Mouse (Mus musculus) liver, embryonic 12.5 days (tissue): ENCODE measurements around the gene Gm13272. TPM values are rescaled to one million over a fixed set of nuclear protein-coding genes. Genes with fewer than 3 reads are reported as not detected.
"Not testable (repeated sequence)": the region's sequence is repeated elsewhere in the genome, so short reads cannot be mapped to it uniquely, and the experiment has no call there.

Source experiments
- ATAC-seq: fragments of 200-750 bp; cut with Nextera tagmentation; 2 replicates; pipeline ENCODE4 v1.8.0; 2017; ENCODE audit warnings: moderate number of reproducible peaks, mild to moderate bottlenecking, moderate library complexity
- H3K27ac ChIP-seq: fragments of 300-500 bp; sonication (generic); 2 replicates; pipeline ENCODE4 v1.5.1; 2016; ENCODE audit warnings: mild to moderate bottlenecking
- H3K27me3 ChIP-seq: fragments of 300-500 bp; sonication (generic); replicated peaks from 2 replicates; pipeline ENCODE4 v1.6.1; 2016; ENCODE audit warnings: mild to moderate bottlenecking, moderate library complexity
- H3K36me3 ChIP-seq: fragments of 300-500 bp; sonication (generic); 2 replicates; pipeline ENCODE4 v1.6.1; 2016; ENCODE audit warnings: mild to moderate bottlenecking, moderate library complexity
- H3K4me1 ChIP-seq: fragments of 300-500 bp; sonication (generic); 2 replicates; pipeline ENCODE4 v1.6.1; 2016
- H3K4me2 ChIP-seq: fragments of 300-500 bp; sonication (generic); 2 replicates; pipeline ENCODE4 v1.6.1; 2016; ENCODE audit warnings: mild to moderate bottlenecking, moderate library complexity
- H3K4me3 ChIP-seq: fragments of 300-500 bp; sonication (generic); 2 replicates; pipeline ENCODE4 v1.5.1; 2016; ENCODE audit warnings: mild to moderate bottlenecking, moderate library complexity
- H3K9ac ChIP-seq: fragments of 300-500 bp; sonication (generic); 2 replicates; pipeline ENCODE4 v1.6.1; 2016; ENCODE audit warnings: mild to moderate bottlenecking, moderate library complexity
- H3K9me3 ChIP-seq: fragments of 300-500 bp; sonication (generic); replicated peaks from 2 replicates; pipeline ENCODE4 v1.6.1; 2016; ENCODE audit warnings: mild to moderate bottlenecking, moderate library complexity
- WGBS: fragments of 180-500 bp; shearing (Covaris S2); methylation state at CpG from one replicate; pipeline ENCODE4 v1.1.7; 2016; ENCODE audit not compliant: insufficient replicate concordance; 5-methylcytosine and 5-hydroxymethylcytosine counted together
- polyA plus RNA-seq: library from polyadenylated mRNA; unstranded; fragments of >200 nt; fragmentation: Nextera tagmentation; extraction: Ambion mirVana; gene quantifications from 2 replicates; pipeline ENCODE4 v1.2.1, GENCODE M21; 2016

Gm13272 gene
- polyA plus RNA-seq, 1 experiment from 2014 or later: not detected

- not testable (repeated sequence) for H3K9me3 ChIP-seq, H3K4me2 ChIP-seq, H3K27me3 ChIP-seq, H3K9ac ChIP-seq, ATAC-seq, H3K4me3 ChIP-seq, H3K27ac ChIP-seq, H3K36me3 ChIP-seq, H3K4me1 ChIP-seq
- no CpG with 5 or more reads among the region's 28 CpGs for WGBS
Observed at GRCm38 (mm10) chr4:88791250-88791649, 11.6 kb downstream of the Gm13272 start, which contains the start of gene Gm13278. TSS of gene Gm13278 (plus strand) at chr4:88791550.

GRCm38 (mm10) chr4:88793936-88794675 lies 14.5 kb downstream of the Gm13272 start, which contains the start of gene Gm13275:
TSS of gene Gm13275 (plus strand) at chr4:88794487.
- not testable (repeated sequence) for H3K4me1 ChIP-seq, H3K9me3 ChIP-seq, H3K27ac ChIP-seq, H3K4me2 ChIP-seq, H3K9ac ChIP-seq, H3K27me3 ChIP-seq, H3K4me3 ChIP-seq, H3K36me3 ChIP-seq, ATAC-seq
- 0% methylated on average over 21 of the region's 52 CpGs for WGBS

GRCm38 (mm10) chr4:88797097-88797496 lies 17.4 kb downstream of the Gm13272 start, which contains the start of gene Gm13279:
TSS of gene Gm13279 (plus strand) at chr4:88797397.
- H3K27ac ChIP-seq, H3K9ac ChIP-seq, H3K4me3 ChIP-seq, H3K4me1 ChIP-seq, ATAC-seq, H3K27me3 ChIP-seq, H3K36me3 ChIP-seq, H3K4me2 ChIP-seq, H3K9me3 ChIP-seq: not testable (repeated sequence)
- no CpG with 5 or more reads among the region's 28 CpGs for WGBS

GRCm38 (mm10) chr4:88799365-88799764 lies 19.7 kb downstream of the Gm13272 start, which contains the start of gene Gm13285:
TSS of gene Gm13285 (plus strand) at chr4:88799665.
- H3K9ac ChIP-seq, ATAC-seq, H3K9me3 ChIP-seq, H3K27me3 ChIP-seq, H3K4me1 ChIP-seq, H3K36me3 ChIP-seq, H3K4me2 ChIP-seq, H3K4me3 ChIP-seq, H3K27ac ChIP-seq: not testable (repeated sequence)
- 8% methylated on average over 5 of the region's 7 CpGs for WGBS

GRCm38 (mm10) chr4:88802954-88803353 lies 23.3 kb downstream of the Gm13272 start, which contains the start of gene Gm13287:
TSS of gene Gm13287 (plus strand) at chr4:88803254.
- not testable (repeated sequence) for H3K27me3 ChIP-seq, H3K9me3 ChIP-seq, ATAC-seq, H3K36me3 ChIP-seq, H3K27ac ChIP-seq, H3K9ac ChIP-seq, H3K4me1 ChIP-seq, H3K4me3 ChIP-seq
- no CpG with 5 or more reads among the region's 29 CpGs for WGBS
- peak within 1 kb of the TSS; percentile 47 for H3K4me2 ChIP-seq

GRCm38 (mm10) chr4:88805231-88805630 lies 25.6 kb downstream of the Gm13272 start, which contains the start of gene Gm13288:
TSS of gene Gm13288 (plus strand) at chr4:88805531.
- H3K36me3 ChIP-seq, H3K4me1 ChIP-seq, H3K9me3 ChIP-seq, H3K9ac ChIP-seq, H3K4me3 ChIP-seq, H3K27ac ChIP-seq, ATAC-seq: not testable (repeated sequence)
- peak within 1 kb of the TSS; percentile 50 for H3K4me2 ChIP-seq
- no CpG with 5 or more reads among the region's 8 CpGs for WGBS
- H3K27me3 ChIP-seq: peaks cover 12% of the 10 kb centered on the region

- H3K4me1 ChIP-seq, H3K9me3 ChIP-seq, H3K4me3 ChIP-seq, H3K36me3 ChIP-seq, H3K9ac ChIP-seq, H3K27ac ChIP-seq, ATAC-seq: not testable (repeated sequence)
- H3K4me2 ChIP-seq: peak overlapping the region; percentile 50
- peaks cover 12% of the 10 kb centered on the region for H3K27me3 ChIP-seq
- 4% methylated on average over 5 of the region's 34 CpGs for WGBS
Observed at GRCm38 (mm10) chr4:88805761-88806160, 26.1 kb downstream of the Gm13272 start.

GRCm38 (mm10) chr4:88815928-88816327 lies 36.3 kb downstream of the Gm13272 start, which contains the start of gene Ifna7:
TSS of gene Ifna7 (plus strand) at chr4:88816228.
- Histone ChIP-seq H3K9me3 (no peaks in the 10 kb centered on the region), H3K4me3 (no peak within 1 kb of the TSS), H3K27ac (no peak within 1 kb of the TSS), H3K9ac (no peak within 1 kb of the TSS), H3K4me2 (no peak within 1 kb of the TSS), H3K27me3 (peaks cover 4% of the 10 kb centered on the region; the same call in 1 of the 2 replicates), H3K4me1 (no peaks in the 10 kb centered on the region), H3K36me3 (no peaks in the 10 kb centered on the region)
- no peak for ATAC-seq
- WGBS: 37% methylated on average over 3 of the region's 3 CpGs

- H3K27me3 ChIP-seq: peaks cover 4% of the 10 kb centered on the region; the same call in 1 of the 2 replicates
- no peaks in the 10 kb centered on the region for H3K4me1 ChIP-seq
- no peak within 1 kb of the TSS for H3K4me2 ChIP-seq
- ATAC-seq: no peak
- H3K4me3 ChIP-seq: no peak within 1 kb of the TSS
- no peaks in the 10 kb centered on the region for H3K9me3 ChIP-seq
- H3K36me3 ChIP-seq: no peaks in the 10 kb centered on the region
- no peak within 1 kb of the TSS for H3K9ac ChIP-seq
- 45% methylated on average over 1 of the region's 1 CpGs for WGBS
- H3K27ac ChIP-seq: no peak within 1 kb of the TSS
Observed at GRCm38 (mm10) chr4:88819659-88820058, 40.0 kb downstream of the Gm13272 start, which contains the start of gene Ifna11. TSS of gene Ifna11 (plus strand) at chr4:88819959.

- WGBS: 20% methylated on average over 4 of the region's 4 CpGs
- H3K9ac ChIP-seq: no peak overlapping the region
Observed at GRCm38 (mm10) chr4:88822995-88823394, 43.3 kb downstream of the Gm13272 start.

GRCm38 (mm10) chr4:88827116-88827515 lies 47.5 kb downstream of the Gm13272 start, which contains the start of gene Ifna6:
TSS of gene Ifna6 (plus strand) at chr4:88827416.
- H3K9ac ChIP-seq, H3K27me3 ChIP-seq, H3K4me3 ChIP-seq, H3K9me3 ChIP-seq, H3K4me1 ChIP-seq, H3K27ac ChIP-seq, H3K36me3 ChIP-seq, ATAC-seq, H3K4me2 ChIP-seq: not testable (repeated sequence)

More at GRCm38 (mm10) chr4:88822995-88823394, 43.3 kb downstream of the Gm13272 start:
- Histone ChIP-seq H3K9me3 (no peaks in the 10 kb centered on the region), H3K4me2 (no peak overlapping the region), H3K27me3 (0 out of 2 replicates have a peak, but pooled peaks cover 4% of the 10 kb centered on the region), H3K27ac (no peak overlapping the region), H3K4me1 (no peaks in the 10 kb centered on the region), H3K4me3 (no peak overlapping the region), H3K36me3 (no peaks in the 10 kb centered on the region)
- ATAC-seq: no peak
